Mouse (Mus musculus): ENCODE data around the gene Adam12.

GRCm38 (mm10) chr7:134150305-134150704 lies 81.6 kb downstream of the Adam12 start:
- TF ChIP-seq CTCF (IDR thresholded peaks at IDR 0.05; ENCODE audit: control insufficient read depth, insufficient read depth, low read length): no peak
- TF ChIP-seq POLR2A (IDR thresholded peaks at IDR 0.05; ENCODE audit: borderline replicate concordance, control insufficient read depth, low read depth, low read length): no peak

All from bone marrow, adult 2 months (tissue).